ENCODE assay signal across 17 mouse cellular contexts in genomic region chr16:9091790-9092189, GRCm38 (mm10).
DNase-seq lines count a peak whose midpoint lies in the region; ATAC-seq lines count a peak whose summit lies in the region.
"Had no signal": no experiment of that assay in that cellular context is flagged by ENCODE, and none has a peak within 500 bp of the region (broad histone marks: within the 10 kb centered on the region; RNA-seq: fewer than 3 reads in every experiment).

No protein-coding gene starts in this region.

- H3K9me3 ChIP-seq in heart, embryonic 13.5 days, result no peaks in the 10 kb centered on the region
- H3K9me3 ChIP-seq in embryonic facial prominence, embryonic 10.5 days, result no peaks in the 10 kb centered on the region
- H3K9me3 ChIP-seq in embryonic facial prominence, embryonic 14.5 days (ENCODE audit: control insufficient read depth, low read length), result no peaks in the 10 kb centered on the region
- H3K9me3 ChIP-seq in limb, embryonic 13.5 days, result no peaks in the 10 kb centered on the region
- H3K9me3 ChIP-seq: G1E; midbrain, embryonic 15.5 days had no signal

- no peak overlapping the region for H3K9ac ChIP-seq in heart, embryonic 13.5 days
- no peak overlapping the region for H3K9ac ChIP-seq in embryonic facial prominence, embryonic 14.5 days (ENCODE audit: low read depth, low read length)
- no peak overlapping the region; the same call in 1 of the 2 replicates for H3K9ac ChIP-seq in limb, embryonic 13.5 days
- H3K9ac ChIP-seq: liver, embryonic 14.5 days; midbrain, embryonic 15.5 days had no signal

- H3K36me3 ChIP-seq in heart, embryonic 13.5 days, result no peaks in the 10 kb centered on the region
- H3K36me3 ChIP-seq in embryonic facial prominence, embryonic 10.5 days (replicated peaks), result no peaks in the 10 kb centered on the region
- H3K36me3 ChIP-seq in embryonic facial prominence, embryonic 14.5 days (ENCODE audit: control insufficient read depth, insufficient read depth, low read length), result no peaks in the 10 kb centered on the region
- no peaks in the 10 kb centered on the region for H3K36me3 ChIP-seq in limb, embryonic 13.5 days
- H3K36me3 ChIP-seq: G1E; midbrain, embryonic 15.5 days had no signal

- H3K4me1 ChIP-seq in heart, embryonic 13.5 days, result no peaks in the 10 kb centered on the region
- H3K4me1 ChIP-seq in embryonic facial prominence, embryonic 10.5 days, result peaks cover 28% of the 10 kb centered on the region
- H3K4me1 ChIP-seq in embryonic facial prominence, embryonic 14.5 days (ENCODE audit: control insufficient read depth, insufficient read depth, low read length), result peaks cover 20% of the 10 kb centered on the region
- H3K4me1 ChIP-seq in limb, embryonic 13.5 days, result peaks cover 21% of the 10 kb centered on the region
- H3K4me1 ChIP-seq: midbrain, embryonic 15.5 days had no signal

- DNase-seq in heart, adult 18-20 months, result no peak
- DNase-seq in embryonic facial prominence, embryonic 10.5 days (ENCODE audit: low spot score), result no peak
- DNase-seq in embryonic facial prominence, embryonic 14.5 days (ENCODE audit: low spot score), result peak; percentile 11
- no peak for DNase-seq in lung, postnatal 4 days
- DNase-seq in gastrocnemius, postnatal 4 days (ENCODE audit: low spot score in 2 of 2), result no peak
- DNase-seq: cerebellum, adult 11 months; kidney, adult 9 months; kidney, postnatal 36 days; right cerebral cortex, postnatal 4 days; thymus, postnatal 25 days had no signal

- no peak overlapping the region for H3K4me2 ChIP-seq in heart, embryonic 13.5 days
- no peak overlapping the region for H3K4me2 ChIP-seq in embryonic facial prominence, embryonic 14.5 days (ENCODE audit: low read depth, low read length)
- peak overlapping the region; percentile 17; the same call in 1 of the 2 replicates for H3K4me2 ChIP-seq in limb, embryonic 13.5 days (replicated peaks)
- H3K4me2 ChIP-seq: midbrain, embryonic 15.5 days had no signal

- no peak overlapping the region for H3K4me3 ChIP-seq in heart, embryonic 13.5 days
- H3K4me3 ChIP-seq in embryonic facial prominence, embryonic 10.5 days, result no peak overlapping the region
- no peak overlapping the region for H3K4me3 ChIP-seq in embryonic facial prominence, embryonic 14.5 days (ENCODE audit: low read depth, low read length)
- H3K4me3 ChIP-seq in limb, embryonic 13.5 days, result no peak overlapping the region
- H3K4me3 ChIP-seq: midbrain, embryonic 15.5 days had no signal

- no peak for ATAC-seq in heart, embryonic 13.5 days (ENCODE audit: extremely low read depth, insufficient number of reproducible peaks, low FRiP score, low TSS enrichment)
- ATAC-seq in embryonic facial prominence, embryonic 14.5 days (ENCODE audit: low read depth), result no peak
- ATAC-seq in limb, embryonic 13.5 days (ENCODE audit: low FRiP score, low read depth), result no peak
- ATAC-seq: inflammation-experienced regulatory T-cells, adult 6 months; lung, postnatal 0 days; midbrain, embryonic 15.5 days had no signal

- H3K27ac ChIP-seq in heart, embryonic 13.5 days (replicated peaks), result peak overlapping the region; percentile 3; the same call in 1 of the 2 replicates
- H3K27ac ChIP-seq in embryonic facial prominence, embryonic 10.5 days (replicated peaks), result peak overlapping the region; percentile 80
- H3K27ac ChIP-seq in embryonic facial prominence, embryonic 14.5 days (replicated peaks; ENCODE audit: low read depth, low read length), result peak overlapping the region; percentile 78
- H3K27ac ChIP-seq in limb, embryonic 13.5 days, result peak overlapping the region; percentile 44; the same call in 1 of the 2 replicates
- H3K27ac ChIP-seq: liver, embryonic 14.5 days; midbrain, embryonic 15.5 days had no signal

- WGBS in heart, embryonic 13.5 days, result 74% methylated on average over 6 of the region's 6 CpGs
- 71% methylated on average over 6 of the region's 6 CpGs for WGBS in embryonic facial prominence, embryonic 10.5 days
- WGBS in embryonic facial prominence, embryonic 14.5 days, result 67% methylated on average over 6 of the region's 6 CpGs
- WGBS in limb, embryonic 13.5 days, result 73% methylated on average over 6 of the region's 6 CpGs

- no peaks in the 10 kb centered on the region for H3K27me3 ChIP-seq in heart, embryonic 13.5 days (replicated peaks)
- H3K27me3 ChIP-seq in embryonic facial prominence, embryonic 10.5 days (replicated peaks; ENCODE audit: low read depth, poor library complexity, severe bottlenecking), result no peaks in the 10 kb centered on the region
- no peaks in the 10 kb centered on the region for H3K27me3 ChIP-seq in embryonic facial prominence, embryonic 14.5 days (replicated peaks; ENCODE audit: control insufficient read depth, insufficient read depth, low read length)
- no peaks in the 10 kb centered on the region for H3K27me3 ChIP-seq in limb, embryonic 13.5 days
- H3K27me3 ChIP-seq: midbrain, embryonic 15.5 days had no signal

Comparison
In these comparisons a context has a peak if more than half of its experiments do, and no peak if none do; other contexts are left out.
1. H3K27ac ChIP-seq: peak in every context shown above with its lines; median percentile 80 in embryonic facial prominence, embryonic 10.5 days; 78 in embryonic facial prominence, embryonic 14.5 days; 44 in limb, embryonic 13.5 days; 3 in heart, embryonic 13.5 days.